Mouse (Mus musculus) hindbrain, embryonic 12.5 days (tissue): ENCODE data around the gene Nipal3. TPM values are rescaled to one million over a fixed set of nuclear protein-coding genes. Genes with fewer than 3 reads are reported as not detected.
A peak's percentile ranks its signal among the peaks of the same experiment; 100 is the strongest.

Experiments
- ATAC-seq: fragments of 200-750 bp; cut with Nextera tagmentation; 2 replicates; pipeline ENCODE4 v1.8.0; 2017; ENCODE audit warnings: moderate TSS enrichment; ENCODE audit not compliant: low FRiP score
- H3K27ac ChIP-seq: fragments of 300-500 bp; sonication (generic); 2 replicates; pipeline ENCODE4 v1.5.1; 2016; ENCODE audit warnings: mild to moderate bottlenecking
- H3K27me3 ChIP-seq: fragments of 300-500 bp; sonication (generic); 2 replicates; pipeline ENCODE4 v1.6.1; 2016; ENCODE audit warnings: mild to moderate bottlenecking
- H3K36me3 ChIP-seq: fragments of 300-500 bp; sonication (generic); 2 replicates; pipeline ENCODE4 v1.6.1; 2016; ENCODE audit warnings: mild to moderate bottlenecking
- H3K4me1 ChIP-seq: fragments of 300-500 bp; sonication (generic); 2 replicates; pipeline ENCODE4 v1.6.1; 2016
- H3K4me2 ChIP-seq: fragments of 300-500 bp; sonication (generic); replicated peaks from 2 replicates; pipeline ENCODE4 v1.6.1; 2016; ENCODE audit warnings: mild to moderate bottlenecking
- H3K4me3 ChIP-seq: fragments of 300-500 bp; sonication (generic); 2 replicates; pipeline ENCODE4 v1.5.1; 2016; ENCODE audit warnings: mild to moderate bottlenecking
- H3K9ac ChIP-seq: fragments of 300-500 bp; sonication (generic); 2 replicates; pipeline ENCODE4 v1.6.1; 2016; ENCODE audit warnings: mild to moderate bottlenecking, moderate library complexity
- H3K9me3 ChIP-seq: fragments of 300-500 bp; sonication (generic); replicated peaks from 2 replicates; pipeline ENCODE4 v1.6.1; 2016; ENCODE audit warnings: mild to moderate bottlenecking
- WGBS: fragments of 180-500 bp; shearing (Covaris S2); methylation state at CpG from one replicate; pipeline ENCODE4 v1.1.7; 2016; 5-methylcytosine and 5-hydroxymethylcytosine counted together
- polyA plus RNA-seq: library from polyadenylated mRNA; unstranded; fragments of >200 nt; fragmentation: Nextera tagmentation; extraction: Ambion mirVana; gene quantifications from 2 replicates; pipeline ENCODE4 v1.2.1, GENCODE M21; 2016

Gene Nipal3
- polyA plus RNA-seq = 3.5 and 4.1 TPM in 2 replicates

GRCm38 (mm10) chr4:135494521-135495396 lies at the start of gene Nipal3, which contains the start of gene Stpg1:
Gene Nipal3, minus strand, starts transcription at chr4:135495038.
Gene Stpg1, plus strand, starts transcription at chr4:135494790.
- Histone ChIP-seq H3K4me3 (peak within 1 kb of the TSS; percentile 58), H3K4me1 (peaks cover 20% of the 10 kb centered on the region), H3K4me2 (peak within 1 kb of the TSS; percentile 92), H3K27me3 (0 out of 2 replicates have a peak, but pooled peaks cover 9% of the 10 kb centered on the region), H3K9ac (peak within 1 kb of the TSS; percentile 59), H3K9me3 (no peaks in the 10 kb centered on the region), H3K36me3 (no peaks in the 10 kb centered on the region), H3K27ac (no peak within 1 kb of the TSS)
- under 1% methylated on average over 53 of the region's 53 CpGs for WGBS
- peak; percentile 97 for ATAC-seq

DNA sequence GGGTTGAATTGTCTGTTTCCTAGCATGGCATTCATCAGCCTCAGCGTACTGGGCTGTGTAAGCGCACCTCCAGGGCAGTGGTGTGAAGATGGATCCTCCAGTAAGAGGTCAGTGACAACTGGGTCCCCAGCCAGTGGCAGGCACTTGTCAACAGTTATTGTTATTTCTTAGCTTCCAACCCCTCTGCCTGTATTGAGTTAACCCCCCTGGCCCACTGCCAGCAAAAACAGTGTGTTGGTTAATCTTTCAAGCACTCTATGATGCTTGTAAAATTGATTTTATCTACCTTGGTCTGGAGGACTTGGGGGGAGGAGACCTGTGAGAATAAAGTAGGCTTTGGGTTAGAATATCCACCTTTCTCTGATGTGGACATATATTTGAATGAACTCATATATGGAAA lies 49.4 kb upstream of the Nipal3 start:
- Histone ChIP-seq H3K27me3 (no peaks in the 10 kb centered on the region; the same call in none of the 2 replicates), H3K27ac (no peak overlapping the region), H3K4me2 (no peak overlapping the region), H3K4me3 (no peak overlapping the region), H3K9ac (no peak overlapping the region), H3K4me1 (peaks cover 39% of the 10 kb centered on the region), H3K36me3 (no peaks in the 10 kb centered on the region), H3K9me3 (no peaks in the 10 kb centered on the region)
- WGBS = 69% methylated on average over 2 of the region's 2 CpGs
- ATAC-seq = no peak

DNA sequence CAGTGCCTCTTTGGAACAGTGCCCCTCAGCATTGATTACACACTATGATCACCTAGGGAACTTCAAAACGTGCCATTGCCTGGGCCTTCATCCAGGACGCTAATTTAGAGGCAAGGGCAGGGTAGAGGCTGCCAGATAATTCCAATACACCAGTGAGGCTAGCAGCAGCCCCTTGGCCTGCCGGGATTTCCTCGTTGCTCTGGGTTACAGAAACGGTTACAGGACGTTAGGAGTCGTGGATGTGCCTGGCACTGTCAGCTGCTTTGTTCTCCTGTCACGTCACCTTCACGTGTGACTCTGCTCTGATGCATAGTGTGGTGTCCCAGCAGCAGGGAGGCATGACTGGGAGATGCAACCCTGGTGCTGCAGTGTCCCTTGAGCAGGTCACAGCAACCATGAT lies 45.2 kb upstream of the Nipal3 start:
- H3K4me1 ChIP-seq = peaks cover 11% of the 10 kb centered on the region
- WGBS = 62% methylated on average over 9 of the region's 9 CpGs
- no peaks in the 10 kb centered on the region for H3K36me3 ChIP-seq
- H3K27ac ChIP-seq = no peak overlapping the region
- no peak overlapping the region for H3K4me3 ChIP-seq
- peaks cover 3% of the 10 kb centered on the region; the same call in 1 of the 2 replicates for H3K27me3 ChIP-seq
- ATAC-seq = no peak
- H3K4me2 ChIP-seq = no peak overlapping the region
- no peak overlapping the region for H3K9ac ChIP-seq
- no peaks in the 10 kb centered on the region for H3K9me3 ChIP-seq

DNA sequence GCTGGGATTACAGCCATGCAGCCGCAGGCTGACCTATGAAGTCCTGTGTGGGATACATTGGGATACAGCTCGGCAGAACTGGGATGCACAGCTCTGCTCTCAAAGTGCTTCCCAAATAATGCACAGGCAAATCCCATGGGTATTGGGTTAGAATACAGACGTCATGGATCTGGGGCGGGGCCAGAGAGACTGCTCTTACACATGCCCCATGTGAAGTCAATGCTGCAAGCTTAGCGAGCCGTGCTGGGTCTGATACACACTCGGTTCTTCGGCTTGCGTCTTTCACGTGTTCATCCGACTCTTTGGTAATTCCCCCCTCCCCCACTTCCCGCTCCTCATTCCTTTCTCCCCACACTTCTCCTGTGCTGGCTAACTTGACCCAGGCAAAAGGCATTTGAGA lies 44.2 kb upstream of the Nipal3 start:
- Histone ChIP-seq H3K4me1 (0 out of 2 replicates have a peak, but pooled peaks cover 2% of the 10 kb centered on the region), H3K9ac (no peak overlapping the region), H3K4me3 (no peak overlapping the region), H3K4me2 (no peak overlapping the region), H3K27me3 (peaks cover 3% of the 10 kb centered on the region; the same call in 1 of the 2 replicates), H3K27ac (no peak overlapping the region), H3K9me3 (no peaks in the 10 kb centered on the region), H3K36me3 (no peaks in the 10 kb centered on the region)
- no peak for ATAC-seq
- WGBS = 83% methylated on average over 12 of the region's 12 CpGs

GRCm38 (mm10) chr4:135535021-135535420 lies 40.2 kb upstream of the Nipal3 start:
- no peak for ATAC-seq
- no peak overlapping the region for H3K9ac ChIP-seq
- 100% methylated on average over 3 of the region's 3 CpGs for WGBS

DNA sequence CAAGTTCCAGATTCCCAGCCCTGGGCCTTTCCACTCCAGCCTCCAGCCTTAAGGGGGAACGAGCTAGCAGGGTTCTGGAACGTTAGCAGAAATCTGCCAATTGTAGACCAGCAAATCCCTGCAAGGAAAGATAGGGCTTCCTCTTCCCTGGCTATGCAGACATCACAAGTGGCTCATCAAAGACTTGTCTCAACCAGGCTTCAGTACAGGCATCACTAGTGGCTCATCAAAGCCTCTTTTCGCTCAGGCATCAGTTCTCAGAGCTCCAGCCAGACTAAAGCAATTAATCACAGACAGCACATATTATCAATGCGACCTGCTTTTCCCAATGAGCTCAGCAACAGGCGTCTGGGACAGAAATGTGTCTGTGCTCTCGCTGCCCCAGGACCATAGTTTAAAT lies 38.2 kb upstream of the Nipal3 start:
- H3K9me3 ChIP-seq = no peaks in the 10 kb centered on the region
- peaks cover 4% of the 10 kb centered on the region; the same call in 1 of the 2 replicates for H3K27me3 ChIP-seq
- no peaks in the 10 kb centered on the region for H3K36me3 ChIP-seq
- H3K4me1 ChIP-seq = peaks cover 5% of the 10 kb centered on the region; the same call in 1 of the 2 replicates
- WGBS = 70% methylated on average over 6 of the region's 6 CpGs
- H3K9ac ChIP-seq = no peak overlapping the region
- H3K4me3 ChIP-seq = no peak overlapping the region
- H3K4me2 ChIP-seq = no peak overlapping the region
- no peak for ATAC-seq
- H3K27ac ChIP-seq = no peak overlapping the region

More at GRCm38 (mm10) chr4:135535021-135535420, 40.2 kb upstream of the Nipal3 start:
- no peak overlapping the region for H3K4me3 ChIP-seq
- peaks cover 3% of the 10 kb centered on the region; the same call in 1 of the 2 replicates for H3K27me3 ChIP-seq
- H3K4me2 ChIP-seq = no peak overlapping the region
- peaks cover 5% of the 10 kb centered on the region; the same call in 1 of the 2 replicates for H3K4me1 ChIP-seq
- H3K36me3 ChIP-seq = no peaks in the 10 kb centered on the region
- H3K9me3 ChIP-seq = no peaks in the 10 kb centered on the region
- no peak overlapping the region for H3K27ac ChIP-seq

- H3K27me3 ChIP-seq = peaks cover 7% of the 10 kb centered on the region; the same call in 1 of the 2 replicates
- 51% methylated on average over 9 of the region's 9 CpGs for WGBS
- no peaks in the 10 kb centered on the region for H3K36me3 ChIP-seq
These were observed 37.2 kb upstream of the Nipal3 start for GRCm38 (mm10) chr4:135531771-135532613.

GRCm38 (mm10) chr4:135531236-135531635 lies 36.4 kb upstream of the Nipal3 start:
- ATAC-seq = no peak
- Histone ChIP-seq H3K9ac (no peak overlapping the region), H3K36me3 (no peaks in the 10 kb centered on the region), H3K4me1 (peaks cover 14% of the 10 kb centered on the region), H3K4me3 (no peak overlapping the region), H3K9me3 (no peaks in the 10 kb centered on the region), H3K4me2 (no peak overlapping the region), H3K27me3 (0 out of 2 replicates have a peak, but pooled peaks cover 4% of the 10 kb centered on the region), H3K27ac (no peak overlapping the region)
- 86% methylated on average over 9 of the region's 9 CpGs for WGBS

More at GRCm38 (mm10) chr4:135531771-135532613, 37.2 kb upstream of the Nipal3 start:
- H3K4me3 ChIP-seq = no peak overlapping the region
- no peaks in the 10 kb centered on the region for H3K9me3 ChIP-seq
- no peak overlapping the region for H3K27ac ChIP-seq
- H3K9ac ChIP-seq = no peak overlapping the region; the same call in 1 of the 2 replicates
- ATAC-seq = no peak
- peaks cover 8% of the 10 kb centered on the region for H3K4me1 ChIP-seq
- no peak overlapping the region for H3K4me2 ChIP-seq

- Histone ChIP-seq H3K4me3 (no peak overlapping the region), H3K4me2 (no peak overlapping the region), H3K9ac (no peak overlapping the region), H3K4me1 (peaks cover 23% of the 10 kb centered on the region), H3K27ac (no peak overlapping the region), H3K36me3 (no peaks in the 10 kb centered on the region), H3K9me3 (no peaks in the 10 kb centered on the region), H3K27me3 (0 out of 2 replicates have a peak, but pooled peaks cover 10% of the 10 kb centered on the region)
- WGBS = 57% methylated on average over 2 of the region's 2 CpGs
- ATAC-seq = no peak
These were observed 35.4 kb upstream of the Nipal3 start for GRCm38 (mm10) chr4:135530270-135530669.

GRCm38 (mm10) chr4:135526039-135526710 lies 31.3 kb upstream of the Nipal3 start:
- Histone ChIP-seq H3K4me2 (peak overlapping the region; percentile 24; the same call in 1 of the 2 replicates), H3K36me3 (no peaks in the 10 kb centered on the region), H3K9me3 (no peaks in the 10 kb centered on the region), H3K27me3 (0 out of 2 replicates have a peak, but pooled peaks cover 13% of the 10 kb centered on the region), H3K9ac (no peak overlapping the region; the same call in 1 of the 2 replicates), H3K27ac (peak overlapping the region; percentile 1; the same call in 1 of the 2 replicates), H3K4me3 (no peak overlapping the region), H3K4me1 (peaks cover 30% of the 10 kb centered on the region)
- ATAC-seq = peak; percentile 88
- WGBS = 10% methylated on average over 14 of the region's 14 CpGs

GRCm38 (mm10) chr4:135525057-135525456 lies 30.2 kb upstream of the Nipal3 start:
- no peak for ATAC-seq
- Histone ChIP-seq H3K9ac (no peak overlapping the region), H3K36me3 (no peaks in the 10 kb centered on the region), H3K4me1 (peaks cover 30% of the 10 kb centered on the region), H3K27ac (no peak overlapping the region), H3K9me3 (no peaks in the 10 kb centered on the region), H3K27me3 (0 out of 2 replicates have a peak, but pooled peaks cover 13% of the 10 kb centered on the region), H3K4me3 (no peak overlapping the region), H3K4me2 (no peak overlapping the region)
- WGBS = 71% methylated on average over 12 of the region's 12 CpGs
